In genomic region chr4:62348329-62348705, GRCm38 (mm10) we compare ENCODE assay signal across 10 mouse cellular contexts. TPM values are rescaled to one million over a fixed set of nuclear protein-coding genes. Genes with fewer than 3 reads are reported as not detected.
DNase-seq lines count a peak whose midpoint lies in the region; ATAC-seq lines count a peak whose summit lies in the region.
"Had no signal": no experiment of that assay in that cellular context is flagged by ENCODE, and none has a peak within 500 bp of the region (broad histone marks: within the 10 kb centered on the region; RNA-seq: fewer than 3 reads in every experiment).

No protein-coding gene starts in this region.

- DNase-seq in gastrocnemius, postnatal 25 days = peak; percentile 18
- no peak for DNase-seq in gastrocnemius, postnatal 36 days
- no peak for DNase-seq in kidney, postnatal 25 days
- no peak for DNase-seq in yolk sac, embryonic 10.5 days (ENCODE audit: low spot score)
- no peak for DNase-seq in layer of hippocampus, adult 9-11 months
- DNase-seq: retina, postnatal 1 day had no signal

- H3K27ac ChIP-seq in kidney, embryonic 15.5 days = peak overlapping the region; percentile 72
- peak overlapping the region; percentile 41; the same call in 1 of the 2 replicates for H3K27ac ChIP-seq in brown adipose tissue, adult 24 weeks (replicated peaks; ENCODE audit: low read depth, low read length)
- peak overlapping the region; percentile 58 for H3K27ac ChIP-seq in liver, embryonic 16.5 days (ENCODE audit: low read length)
- H3K27ac ChIP-seq: forebrain, embryonic 12.5 days had no signal

- 53% methylated on average over 2 of the region's 2 CpGs for WGBS in kidney, embryonic 15.5 days
- WGBS in liver, embryonic 16.5 days (ENCODE audit: insufficient replicate concordance) = 55% methylated on average over 2 of the region's 2 CpGs

- H3K9ac ChIP-seq in kidney, embryonic 15.5 days = no peak overlapping the region
- no peak overlapping the region for H3K9ac ChIP-seq in liver, embryonic 16.5 days (ENCODE audit: low read depth, low read length)
- H3K9ac ChIP-seq: forebrain, embryonic 12.5 days had no signal

- peaks cover 49% of the 10 kb centered on the region for H3K36me3 ChIP-seq in kidney, embryonic 15.5 days
- peaks cover 14% of the 10 kb centered on the region for H3K36me3 ChIP-seq in liver, embryonic 16.5 days (ENCODE audit: control insufficient read depth, insufficient read depth)

- intact Hi-C loops in gastrocnemius, postnatal 36 days (cut with DNase I) = no loop called here

- H3K27me3 ChIP-seq in kidney, embryonic 15.5 days = no peaks in the 10 kb centered on the region
- no peaks in the 10 kb centered on the region for H3K27me3 ChIP-seq in liver, embryonic 16.5 days (ENCODE audit: control insufficient read depth, insufficient read depth, low read depth, low read length)
- H3K27me3 ChIP-seq: forebrain, embryonic 12.5 days had no signal

- ATAC-seq in kidney, embryonic 15.5 days (replicated peaks; ENCODE audit: low FRiP score) = no peak
- peak; percentile 79 for ATAC-seq in liver, embryonic 16.5 days (ENCODE audit: low read depth)

- no peaks in the 10 kb centered on the region for H3K9me3 ChIP-seq in kidney, embryonic 15.5 days (replicated peaks)
- H3K9me3 ChIP-seq in liver, embryonic 16.5 days (replicated peaks; ENCODE audit: control insufficient read depth, low read length) = no peaks in the 10 kb centered on the region
- H3K9me3 ChIP-seq: forebrain, embryonic 12.5 days had no signal

- H3K4me2 ChIP-seq in kidney, embryonic 15.5 days = 0 out of 2 replicates have a peak overlapping the region, but pooled peaks have one; percentile 3
- no peak overlapping the region for H3K4me2 ChIP-seq in liver, embryonic 16.5 days (ENCODE audit: low read depth, low read length)
- H3K4me2 ChIP-seq: forebrain, embryonic 12.5 days had no signal

- H3K4me3 ChIP-seq in kidney, embryonic 15.5 days (replicated peaks) = no peak overlapping the region
- H3K4me3 ChIP-seq in brown adipose tissue, adult 24 weeks (ENCODE audit: insufficient read depth, low read depth, low read length) = no peak overlapping the region
- H3K4me3 ChIP-seq in liver, embryonic 16.5 days (ENCODE audit: low read depth, low read length) = no peak overlapping the region
- H3K4me3 ChIP-seq: forebrain, embryonic 12.5 days had no signal

- peaks cover 8% of the 10 kb centered on the region; the same call in 1 of the 2 replicates for H3K4me1 ChIP-seq in kidney, embryonic 15.5 days
- H3K4me1 ChIP-seq in brown adipose tissue, adult 24 weeks (ENCODE audit: control insufficient read depth, insufficient read depth, insufficient read length, low read length) = peaks cover 3% of the 10 kb centered on the region; the same call in 1 of the 2 replicates
- peaks cover 3% of the 10 kb centered on the region for H3K4me1 ChIP-seq in liver, embryonic 16.5 days (ENCODE audit: control insufficient read depth, low read depth, low read length)
- H3K4me1 ChIP-seq: forebrain, embryonic 12.5 days had no signal

RNA-seq across cellular contexts. Expression of gene Fkbp15, which starts 12.0 kb away (rescaled TPM):
- total RNA-seq in gastrocnemius, postnatal 25 days (2021) = 10 to 100 TPM; 11.7 to 13.2 TPM
- total RNA-seq in gastrocnemius, postnatal 36 days (2021) = 10 to 100 TPM; 11.4 to 11.6 TPM
- polyA plus RNA-seq in kidney, embryonic 15.5 days (2015; fragmentation: Nextera tagmentation; extraction: Ambion mirVana) = 24.3 and 24.7 TPM in 2 replicates
- 13.0 and 13.5 TPM in 2 replicates for polyA plus RNA-seq in brown adipose tissue, adult 24 weeks (2012; ENCODE audit: insufficient read depth, insufficient read length, missing spikeins)
- 14.5 and 15.9 TPM in 2 replicates for polyA plus RNA-seq in liver, embryonic 16.5 days (2015; fragmentation: Nextera tagmentation; extraction: Ambion mirVana)

RNA-seq across cellular contexts. Expression of gene Slc31a1, which starts 12.2 kb away (rescaled TPM):
- 10 to 100 TPM; 10.8 to 12.3 TPM for total RNA-seq in gastrocnemius, postnatal 25 days (2021)
- total RNA-seq in gastrocnemius, postnatal 36 days (2021) = 10 to 100 TPM; 10.2 to 10.3 TPM
- polyA plus RNA-seq in kidney, embryonic 15.5 days (2015; fragmentation: Nextera tagmentation; extraction: Ambion mirVana) = 50.9 and 53.9 TPM in 2 replicates
- polyA plus RNA-seq in brown adipose tissue, adult 24 weeks (2012; ENCODE audit: insufficient read depth, insufficient read length, missing spikeins) = 18.6 and 21.6 TPM in 2 replicates
- 60.4 and 63.7 TPM in 2 replicates for polyA plus RNA-seq in liver, embryonic 16.5 days (2015; fragmentation: Nextera tagmentation; extraction: Ambion mirVana)
